Mouse (Mus musculus) ovary, adult 18-20 months (tissue): Measurements from ENCODE around the gene Wnt4.

Experiments used
- DNase-seq: peaks from one replicate; pipeline ENCODE4 v3.0.0; 2022; ENCODE audit warnings: low spot score, mixed read lengths

The Wnt4 gene

DNA sequence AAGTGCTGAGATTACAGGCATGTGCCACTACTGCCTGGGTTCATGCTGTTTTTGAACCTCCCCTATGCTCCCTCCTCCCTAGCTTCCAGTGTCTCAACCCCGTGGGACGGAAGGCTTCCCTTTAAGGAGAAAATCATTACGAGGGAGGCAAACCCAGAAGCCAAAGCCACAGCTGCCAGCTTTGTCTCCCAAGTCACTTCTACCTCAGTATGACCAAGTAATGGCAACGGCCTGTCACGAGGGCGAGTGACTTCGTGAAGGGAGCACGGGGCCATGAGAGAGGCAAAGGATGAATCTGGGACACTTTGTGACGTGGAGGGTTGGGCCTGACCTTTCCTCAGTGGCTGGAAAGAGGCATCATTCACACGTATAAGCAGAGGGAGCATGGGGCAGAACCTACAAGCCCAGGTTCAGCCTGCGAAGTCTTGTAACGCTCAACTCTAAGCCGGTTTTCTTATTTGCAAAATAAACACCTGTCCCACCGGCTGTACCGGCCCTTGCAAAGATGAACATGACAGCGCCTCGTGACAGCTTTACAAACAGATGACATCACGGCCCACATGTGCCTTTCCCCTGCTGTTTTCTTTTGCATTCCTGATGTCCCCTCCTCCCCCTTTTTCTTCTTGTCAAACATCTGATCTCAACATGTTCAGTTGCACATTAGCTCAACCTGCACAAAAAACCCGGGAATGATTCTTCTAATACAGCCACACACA is 29.9 kb downstream of the Wnt4 start:
- no peak for DNase-seq

DNA sequence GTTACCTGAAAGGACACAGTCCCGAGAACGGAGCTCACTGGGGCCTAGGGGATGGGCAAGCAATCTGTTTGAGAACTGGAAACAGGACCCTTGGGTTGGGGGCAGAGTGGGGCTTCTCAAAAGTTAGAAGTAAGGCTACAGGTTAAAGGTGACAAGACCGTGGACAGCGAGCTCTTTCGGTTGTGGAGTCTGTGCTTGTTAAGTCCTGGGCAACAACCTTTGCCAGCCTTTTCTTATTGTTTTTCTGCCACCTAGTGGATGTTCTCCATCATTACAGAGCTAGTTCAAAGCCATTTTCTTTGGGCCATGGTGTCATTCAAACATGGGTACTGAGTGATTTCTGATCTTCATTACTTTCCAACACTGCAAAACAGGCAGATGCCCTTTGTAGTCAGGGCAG is 31.1 kb downstream of the Wnt4 start:
- DNase-seq = no peak

DNA sequence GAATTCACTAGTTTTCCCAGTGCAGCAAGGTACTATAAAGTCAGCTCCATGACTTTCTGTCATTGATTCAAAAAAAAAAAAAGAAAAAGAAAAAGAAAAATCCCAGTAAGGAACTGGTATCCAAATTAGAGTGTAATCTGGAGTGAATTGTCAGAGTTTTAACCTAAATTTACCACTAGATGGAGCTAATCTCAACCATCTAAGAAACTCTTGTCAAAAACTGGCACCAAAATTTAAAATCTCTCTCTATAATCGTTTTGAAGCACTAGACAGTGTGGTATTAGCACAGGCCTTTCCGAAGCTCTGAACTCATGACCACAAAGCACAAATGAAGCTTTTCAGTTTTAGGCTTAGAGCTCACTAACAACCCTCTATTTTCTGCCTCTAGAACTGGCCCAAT is 36.2 kb downstream of the Wnt4 start:
- DNase-seq = no peak

DNA sequence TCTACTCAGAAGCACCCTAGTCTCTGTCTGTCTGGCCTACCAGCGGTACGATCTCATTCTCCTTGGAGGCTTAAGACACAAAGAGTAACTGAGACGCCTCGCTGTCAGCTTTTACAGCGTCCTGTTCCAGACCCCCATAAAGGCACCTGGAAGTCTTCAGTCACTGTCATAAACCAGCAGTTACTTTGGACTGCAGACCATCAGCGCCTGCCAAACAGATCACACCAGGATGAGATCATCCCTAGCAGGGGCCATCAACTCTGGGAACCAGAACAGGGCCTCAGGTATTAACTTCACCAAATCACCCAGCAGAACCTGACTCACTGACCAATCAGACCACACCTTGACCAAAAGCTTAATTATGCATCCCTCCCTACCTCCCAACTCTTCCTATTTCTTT is 37.3 kb downstream of the Wnt4 start:
- DNase-seq = no peak

DNA sequence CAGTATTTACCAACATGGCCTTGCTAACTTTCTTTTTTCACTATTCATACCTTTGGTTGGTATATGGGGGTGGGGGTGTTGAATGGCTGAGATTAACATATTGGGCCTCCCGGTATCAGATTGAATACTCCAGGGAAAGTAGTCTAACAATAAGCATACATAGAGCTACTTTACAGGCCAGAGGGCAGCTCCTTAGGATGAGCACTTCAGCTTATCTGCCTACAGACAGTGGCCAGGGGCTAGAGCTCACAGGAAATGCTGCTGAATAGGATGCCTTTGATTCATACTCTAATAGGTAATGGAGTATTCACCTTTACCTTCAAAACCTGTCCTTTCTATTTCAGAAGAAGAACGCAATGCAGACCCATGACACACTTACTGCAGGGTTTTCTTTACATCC is 37.8 kb downstream of the Wnt4 start:
- no peak for DNase-seq

DNA sequence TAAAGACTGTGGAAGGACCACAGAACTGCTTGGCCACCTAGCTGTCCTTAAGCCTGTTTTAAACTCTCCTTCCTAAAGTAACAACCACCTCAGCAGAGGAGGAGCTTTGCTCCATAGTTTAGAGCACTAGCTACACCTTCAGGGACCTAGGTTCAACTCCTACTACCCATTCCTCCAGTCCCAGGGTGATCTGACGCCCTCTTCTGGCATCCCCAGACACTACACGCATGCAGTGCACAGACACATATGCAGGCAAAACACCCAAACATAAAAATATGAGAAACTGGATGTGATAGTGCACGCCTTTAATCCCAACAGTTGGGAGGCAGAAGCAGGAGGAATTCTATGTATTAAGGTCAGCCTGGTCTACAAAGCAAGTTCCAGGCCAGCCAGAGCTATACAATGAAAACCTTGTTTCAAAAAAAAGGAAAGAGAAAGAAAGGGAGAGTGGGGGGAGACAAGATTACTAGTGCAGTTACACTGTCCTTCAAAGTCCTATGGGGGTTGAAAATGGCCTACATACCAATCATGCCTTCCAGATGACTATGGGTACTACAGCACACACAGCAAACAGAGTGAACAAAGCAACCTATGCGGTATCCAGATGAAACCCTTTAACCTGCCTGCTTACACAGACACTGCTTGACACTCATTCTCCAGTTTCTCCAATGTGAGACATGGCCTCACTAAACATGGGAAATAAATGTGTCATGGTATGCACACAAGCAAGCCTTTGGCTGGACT is 38.9 kb downstream of the Wnt4 start:
- DNase-seq = no peak

DNA sequence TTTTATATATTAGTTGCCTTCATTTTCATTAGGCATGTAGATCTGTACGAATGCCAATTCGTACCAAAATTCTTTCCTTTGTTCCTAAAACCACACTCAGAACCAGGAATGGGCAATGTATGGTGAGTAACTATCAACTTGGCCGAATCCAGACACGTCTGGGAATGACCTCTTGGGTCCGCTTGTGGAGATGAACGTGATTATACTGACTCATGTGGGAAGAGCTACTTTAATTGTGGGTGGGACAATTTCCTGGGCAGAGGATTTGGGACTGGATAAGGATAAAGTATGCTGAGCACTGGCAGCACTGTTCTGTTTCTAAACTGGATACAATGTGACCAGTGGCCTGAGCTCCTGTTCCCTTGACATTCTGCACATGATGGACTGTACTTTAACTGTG is 47.6 kb downstream of the Wnt4 start:
- DNase-seq = no peak

DNA sequence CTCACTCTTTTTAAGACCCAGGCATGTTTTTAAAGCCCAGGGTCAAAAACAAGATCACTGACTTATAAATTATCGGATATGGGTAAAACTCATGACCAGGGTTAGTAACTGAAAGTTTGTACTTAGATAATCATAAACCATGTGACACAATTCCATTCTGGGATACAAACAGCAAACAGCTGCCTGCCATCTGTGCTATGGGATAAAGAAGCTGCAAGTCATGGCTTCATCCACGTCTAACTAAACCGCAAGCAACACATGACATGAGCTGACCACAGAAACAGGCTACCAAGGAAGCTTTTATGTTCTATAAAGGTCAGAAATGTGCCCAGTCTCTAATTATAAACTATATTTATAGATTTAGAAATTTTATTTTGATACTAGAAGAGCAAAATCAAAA is 49.2 kb downstream of the Wnt4 start:
- no peak for DNase-seq

DNA sequence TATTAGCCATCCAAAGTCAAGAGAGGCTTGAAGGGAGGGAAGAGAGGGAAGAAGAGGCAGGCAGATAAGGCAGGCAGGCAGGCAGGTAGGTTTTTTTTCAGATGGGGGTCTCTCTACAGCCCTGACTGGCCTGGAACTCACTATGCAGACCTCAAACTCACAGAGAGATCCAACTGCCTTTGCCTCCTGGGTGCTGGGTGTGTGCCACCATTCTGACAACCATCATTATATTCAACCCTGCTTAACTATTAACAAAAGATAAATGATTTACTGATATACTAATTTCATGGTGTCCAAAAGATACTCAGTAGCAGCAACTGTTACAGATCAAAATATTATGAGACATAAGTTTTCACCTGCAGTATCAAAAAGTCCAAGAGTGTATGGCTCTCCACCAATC is 54.8 kb downstream of the Wnt4 start:
- no peak for DNase-seq

DNA sequence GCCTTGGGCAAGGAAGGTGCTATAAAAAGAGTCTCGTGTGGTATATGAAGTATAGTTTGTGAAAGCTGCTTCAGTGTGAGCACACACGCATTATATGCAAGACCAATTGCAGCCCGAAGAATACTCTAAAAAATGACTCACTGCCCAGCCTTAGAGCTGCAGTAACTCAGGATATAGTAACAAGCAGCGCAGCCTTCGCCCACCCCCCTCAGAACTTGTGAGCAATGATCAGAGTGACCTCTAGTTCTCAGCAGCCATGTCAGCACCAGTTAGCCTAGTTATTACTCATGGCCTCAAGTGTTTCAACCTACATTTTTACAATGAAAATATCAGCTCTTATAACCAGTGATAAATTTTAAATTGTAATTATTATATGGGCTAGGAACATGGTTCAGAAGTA is 59.2 kb downstream of the Wnt4 start:
- DNase-seq = no peak

DNA sequence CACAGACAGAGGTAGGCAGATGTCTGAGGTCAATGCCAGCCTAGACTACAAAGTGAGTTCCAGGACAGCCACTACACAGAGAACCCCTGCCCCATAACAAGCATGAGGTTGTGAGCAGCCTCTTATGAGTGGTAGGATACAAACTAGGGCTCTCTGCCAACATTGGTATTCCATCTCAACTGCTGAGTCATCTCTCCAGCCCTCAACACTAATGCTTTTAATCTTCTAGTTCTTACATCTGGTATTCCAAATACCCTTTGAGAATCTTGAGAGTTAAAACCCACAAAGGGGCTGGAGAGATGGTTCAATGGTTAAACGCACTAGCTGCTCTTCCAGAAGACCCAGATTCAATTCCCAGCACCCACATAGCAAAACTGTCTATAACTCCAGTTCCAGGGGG is 62.1 kb downstream of the Wnt4 start:
- DNase-seq = no peak

DNA sequence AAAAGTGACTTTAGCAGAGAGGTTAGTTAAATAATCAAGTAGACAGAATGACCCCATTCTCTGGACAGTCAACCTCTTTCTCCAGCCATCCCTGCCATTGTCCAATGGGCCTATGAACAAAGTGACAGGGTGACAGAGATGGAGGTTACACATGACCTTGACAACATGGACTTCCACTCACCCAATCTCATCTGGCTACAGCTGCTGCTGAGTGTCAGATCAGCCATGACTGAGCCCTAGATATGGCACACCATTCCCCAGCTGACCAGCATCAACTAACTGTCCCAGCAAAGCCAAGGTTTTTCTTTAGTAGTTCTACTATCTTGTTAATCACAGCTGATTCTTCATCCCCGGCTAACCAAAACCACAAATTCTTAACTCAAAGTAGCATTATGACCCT is 65.5 kb downstream of the Wnt4 start:
- DNase-seq = no peak

DNA sequence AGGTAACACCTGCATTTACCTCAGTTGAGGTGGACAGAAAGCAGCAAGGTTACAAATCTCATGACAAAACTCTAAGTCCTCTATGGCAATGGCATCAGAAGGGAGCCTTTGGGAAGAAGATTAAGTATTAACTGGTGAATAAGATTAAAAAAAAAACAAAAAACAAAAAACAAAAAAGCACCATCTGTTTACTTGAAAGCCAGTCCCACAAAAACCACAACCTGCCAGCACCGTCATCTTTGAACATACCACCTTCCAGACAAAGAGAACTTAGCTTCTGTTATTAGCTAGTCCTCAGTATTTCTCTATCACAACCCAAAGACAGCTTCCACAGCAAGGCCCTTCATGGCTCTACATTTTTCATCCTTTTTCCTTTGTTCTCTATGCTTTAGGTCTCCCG is 67.8 kb downstream of the Wnt4 start:
- no peak for DNase-seq

DNA sequence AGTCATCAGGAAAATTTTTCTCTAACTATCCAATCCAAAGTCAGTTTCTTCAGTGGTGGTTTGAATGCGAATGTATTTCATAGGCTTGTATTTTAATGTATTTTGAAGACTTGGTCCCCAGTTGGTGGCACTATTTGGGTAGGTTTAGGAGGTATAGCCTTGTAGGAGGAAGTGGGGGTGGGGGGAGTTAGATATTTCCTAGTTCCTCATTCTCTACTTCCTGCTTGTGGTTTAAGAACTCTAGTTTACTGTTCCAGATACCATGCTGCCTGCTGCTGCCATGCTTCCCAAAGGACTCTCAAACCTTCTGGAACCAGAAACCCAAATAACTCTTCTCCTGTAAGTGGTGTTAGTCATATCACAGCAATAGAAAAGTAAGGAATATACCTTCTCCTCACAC is 68.5 kb downstream of the Wnt4 start:
- DNase-seq = no peak
